Mouse (Mus musculus) frontal cortex, postnatal 14 days (tissue): ENCODE measurements around the gene Dlk2.

Source experiments
- DNase-seq, 2 experiments: peaks; one replicate each; pipeline ENCODE4 v3.0.0; 2022; ENCODE audit warnings: low spot score in 2 of 2

The Dlk2 gene

GRCm38 (mm10) chr17:46297364-46298219, at the start of gene Dlk2:
TSS of gene Dlk2 (plus strand) at chr17:46297421.
- DNase-seq, result peak in 1 of 2 experiments; percentile 51

GRCm38 (mm10) chr17:46247512-46248188, 49.6 kb upstream of the Dlk2 start, which contains the start of the genes Polr1c and Yipf3:
TSS of gene Polr1c (minus strand) at chr17:46248054.
TSS of gene Yipf3 (plus strand) at chr17:46248080.
- DNase-seq, result peak; percentile 93 to 94

- DNase-seq, result no peak
Observed at GRCm38 (mm10) chr17:46248189-46248522, 49.1 kb upstream of the Dlk2 start.

GRCm38 (mm10) chr17:46251174-46251573, 46.0 kb upstream of the Dlk2 start:
- no peak for DNase-seq

GRCm38 (mm10) chr17:46252571-46253451, 44.4 kb upstream of the Dlk2 start:
- DNase-seq, result no peak

GRCm38 (mm10) chr17:46253452-46254084, 43.7 kb upstream of the Dlk2 start, which contains the start of gene Lrrc73:
TSS of gene Lrrc73 (plus strand) at chr17:46253531.
- peak; percentile 85 to 96 for DNase-seq

- peak in 1 of 2 experiments; percentile 45 for DNase-seq
Observed at GRCm38 (mm10) chr17:46254106-46254505, 43.1 kb upstream of the Dlk2 start.

GRCm38 (mm10) chr17:46255147-46255546, 42.1 kb upstream of the Dlk2 start:
- no peak for DNase-seq

- DNase-seq, result no peak
Observed at GRCm38 (mm10) chr17:46258279-46259053, 38.8 kb upstream of the Dlk2 start.

GRCm38 (mm10) chr17:46259675-46260074, 37.5 kb upstream of the Dlk2 start:
- DNase-seq, result no peak

GRCm38 (mm10) chr17:46262201-46262694, 35.0 kb upstream of the Dlk2 start:
- no peak for DNase-seq

GRCm38 (mm10) chr17:46265502-46265901, 31.7 kb upstream of the Dlk2 start:
- no peak for DNase-seq

- DNase-seq, result peak; percentile 75 to 84
Observed at GRCm38 (mm10) chr17:46265918-46266618, 31.2 kb upstream of the Dlk2 start.

GRCm38 (mm10) chr17:46266986-46267385, 30.2 kb upstream of the Dlk2 start:
- DNase-seq, result no peak

- no peak for DNase-seq
Observed at GRCm38 (mm10) chr17:46267511-46267910, 29.7 kb upstream of the Dlk2 start.

GRCm38 (mm10) chr17:46268026-46268720, 29.0 kb upstream of the Dlk2 start:
- DNase-seq, result no peak

- DNase-seq, result no peak
Observed at GRCm38 (mm10) chr17:46269771-46270534, 27.3 kb upstream of the Dlk2 start.

GRCm38 (mm10) chr17:46272058-46272457, 25.2 kb upstream of the Dlk2 start:
- DNase-seq, result no peak
